Mouse (Mus musculus) neural tube, embryonic 12.5 days (tissue): ENCODE measurements around the gene Madd. TPM values are rescaled to one million over a fixed set of nuclear protein-coding genes. Genes with fewer than 3 reads are reported as not detected.

ENCODE experiments used
- ATAC-seq: fragments of 200-750 bp; cut with Nextera tagmentation; 2 replicates; pipeline ENCODE4 v1.8.0; 2017; ENCODE audit warnings: low read depth, mild to moderate bottlenecking, moderate TSS enrichment, moderate library complexity; ENCODE audit not compliant: low FRiP score
- H3K27ac ChIP-seq: fragments of 300-500 bp; sonication (generic); 2 replicates; pipeline ENCODE4 v1.5.1; 2016
- H3K27me3 ChIP-seq: fragments of 300-500 bp; sonication (generic); replicated peaks from 2 replicates; pipeline ENCODE4 v1.6.1; 2016; ENCODE audit warnings: mild to moderate bottlenecking
- H3K36me3 ChIP-seq: fragments of 300-500 bp; sonication (generic); 2 replicates; pipeline ENCODE4 v1.6.1; 2016; ENCODE audit warnings: mild to moderate bottlenecking
- H3K4me1 ChIP-seq: fragments of 300-500 bp; sonication (generic); 2 replicates; pipeline ENCODE4 v1.6.1; 2016
- H3K4me2 ChIP-seq: fragments of 300-500 bp; sonication (generic); replicated peaks from 2 replicates; pipeline ENCODE4 v1.6.1; 2016; ENCODE audit warnings: mild to moderate bottlenecking
- H3K4me3 ChIP-seq: fragments of 300-500 bp; sonication (generic); 2 replicates; pipeline ENCODE4 v1.5.1; 2016
- H3K9ac ChIP-seq: fragments of 300-500 bp; sonication (generic); 2 replicates; pipeline ENCODE4 v1.6.1; 2016; ENCODE audit warnings: mild to moderate bottlenecking
- H3K9me3 ChIP-seq: fragments of 300-500 bp; sonication (generic); 2 replicates; pipeline ENCODE4 v1.6.1; 2016; ENCODE audit warnings: mild to moderate bottlenecking
- WGBS: fragments of 180-500 bp; shearing (Covaris S2); methylation state at CpG from one replicate; pipeline ENCODE4 v1.1.7; 2016; 5-methylcytosine and 5-hydroxymethylcytosine counted together
- polyA plus RNA-seq: library from polyadenylated mRNA; unstranded; fragments of >200 nt; fragmentation: Nextera tagmentation; extraction: Ambion mirVana; gene quantifications from 2 replicates; pipeline ENCODE4 v1.2.1, GENCODE M21; 2016

Gene Madd
- polyA plus RNA-seq, 1 experiment from 2014 or later, result 42.0 TPM

DNA sequence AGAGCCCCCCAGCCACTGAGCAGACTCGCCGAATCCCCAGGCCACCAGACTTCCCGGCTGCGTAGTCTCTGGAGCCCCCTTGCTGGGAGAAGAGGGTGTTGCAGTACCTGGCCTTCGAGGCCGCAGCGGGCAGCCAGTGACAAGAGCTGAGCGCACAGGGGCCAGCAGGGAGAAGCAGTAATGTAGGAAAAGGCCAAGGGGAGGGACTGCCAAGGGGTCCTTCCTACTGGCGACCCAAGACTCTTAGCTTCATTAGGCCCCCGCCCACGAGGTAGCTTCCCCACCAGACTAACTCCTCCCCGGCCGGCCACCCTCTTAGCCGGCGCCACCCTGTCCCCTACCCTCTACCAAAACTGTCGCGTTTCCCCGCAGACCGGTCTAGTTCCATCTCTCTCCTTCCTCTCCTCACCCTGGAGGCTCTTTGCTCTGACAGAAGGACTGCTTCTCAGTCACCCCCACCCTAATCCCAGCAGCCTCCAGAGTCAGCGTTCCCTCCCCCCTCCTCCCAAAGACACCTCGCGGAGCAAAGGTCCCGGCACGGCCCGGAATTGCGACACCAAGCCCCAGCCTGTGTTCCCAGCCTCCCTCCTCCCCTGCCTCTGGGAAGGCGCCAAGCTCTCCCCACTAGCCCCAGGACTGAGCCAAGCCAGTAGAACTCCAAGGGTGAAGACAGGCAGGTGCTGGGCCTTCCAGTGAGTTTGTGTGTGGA is 11.1 kb upstream of the Madd start:
- no peak overlapping the region for H3K27ac ChIP-seq
- H3K9me3 ChIP-seq, result no peaks in the 10 kb centered on the region
- H3K4me1 ChIP-seq, result peaks cover 12% of the 10 kb centered on the region
- peak overlapping the region; percentile 27 for H3K4me3 ChIP-seq
- no peaks in the 10 kb centered on the region for H3K36me3 ChIP-seq
- H3K27me3 ChIP-seq, result no peaks in the 10 kb centered on the region
- peak overlapping the region; percentile 55 for H3K9ac ChIP-seq
- peak; percentile 88 for ATAC-seq
- H3K4me2 ChIP-seq, result peak overlapping the region; percentile 68
- 2% methylated on average over 27 of the region's 27 CpGs for WGBS

DNA sequence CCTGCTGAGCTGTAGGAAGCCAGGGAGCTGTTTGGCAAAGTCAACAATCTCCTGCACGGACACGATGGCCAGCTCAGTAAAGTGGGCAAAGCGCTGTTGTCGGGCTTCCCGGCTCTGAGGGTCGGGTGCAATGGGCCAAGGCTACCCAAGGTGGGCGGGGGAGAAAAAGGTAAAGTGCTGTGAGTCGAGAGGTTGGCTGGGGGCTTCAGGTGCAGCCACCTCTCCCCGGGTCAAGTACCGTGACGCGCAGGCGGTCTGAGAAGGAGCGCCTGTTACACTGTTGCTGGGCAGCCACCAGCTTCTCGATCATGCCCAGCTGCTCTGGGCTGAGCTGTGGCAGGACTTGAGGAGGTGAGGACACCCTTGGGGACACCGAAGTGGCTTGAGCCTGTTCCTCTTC is 6.9 kb upstream of the Madd start:
- Histone ChIP-seq H3K9me3 (no peaks in the 10 kb centered on the region), H3K4me1 (peaks cover 12% of the 10 kb centered on the region), H3K27ac (no peak overlapping the region), H3K27me3 (no peaks in the 10 kb centered on the region), H3K9ac (no peak overlapping the region), H3K4me3 (no peak overlapping the region), H3K36me3 (no peaks in the 10 kb centered on the region), H3K4me2 (no peak overlapping the region)
- no peak for ATAC-seq
- 90% methylated on average over 16 of the region's 16 CpGs for WGBS

DNA sequence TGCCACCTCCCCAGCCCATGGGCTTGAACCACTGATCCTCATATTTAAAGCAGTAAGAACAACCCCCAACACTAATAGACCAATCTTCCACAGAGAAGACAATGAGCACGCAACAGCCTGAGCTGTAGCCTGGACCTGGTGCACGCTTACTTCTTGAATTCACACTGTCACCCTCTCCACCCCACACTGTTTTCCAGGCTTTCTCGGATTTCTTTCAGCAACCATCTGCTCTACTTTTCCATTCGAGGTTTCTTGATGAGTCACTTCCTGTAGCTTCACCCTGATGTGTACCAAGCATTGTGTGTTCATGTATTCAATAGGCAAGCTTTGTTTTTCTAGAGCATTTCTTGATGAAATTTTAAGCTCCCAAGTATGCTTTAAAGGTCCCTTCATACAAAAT is 3.8 kb upstream of the Madd start:
- Histone ChIP-seq H3K36me3 (no peaks in the 10 kb centered on the region), H3K9ac (no peak overlapping the region), H3K4me3 (no peak overlapping the region), H3K9me3 (no peaks in the 10 kb centered on the region), H3K4me1 (peaks cover 9% of the 10 kb centered on the region), H3K4me2 (no peak overlapping the region), H3K27ac (no peak overlapping the region), H3K27me3 (no peaks in the 10 kb centered on the region)
- no peak for ATAC-seq
- 74% methylated on average over 4 of the region's 4 CpGs for WGBS

DNA sequence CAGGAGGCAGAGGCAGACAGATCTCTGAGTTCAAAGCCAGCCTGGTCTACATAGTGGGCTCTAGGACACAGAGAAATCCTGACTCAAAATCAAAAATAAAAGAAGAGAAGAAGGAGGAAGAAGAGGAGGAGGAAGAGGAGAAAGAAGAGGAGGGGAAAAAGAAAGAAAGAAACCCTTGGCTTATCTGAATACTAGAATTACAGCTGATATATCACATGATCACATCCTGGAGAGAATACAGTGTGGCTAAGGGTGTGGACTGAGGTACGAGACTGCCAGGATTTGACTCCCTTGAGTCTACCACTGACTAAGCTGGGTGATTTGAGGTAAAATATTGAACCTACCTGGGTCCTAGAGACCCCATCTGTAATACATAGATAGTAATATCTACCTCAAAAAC is 2.6 kb upstream of the Madd start:
- Histone ChIP-seq H3K36me3 (no peaks in the 10 kb centered on the region), H3K4me1 (peaks cover 18% of the 10 kb centered on the region), H3K9me3 (no peaks in the 10 kb centered on the region), H3K27me3 (no peaks in the 10 kb centered on the region), H3K27ac (no peak overlapping the region), H3K4me3 (no peak overlapping the region), H3K4me2 (no peak overlapping the region), H3K9ac (no peak overlapping the region)
- 82% methylated on average over 1 of the region's 1 CpGs for WGBS
- ATAC-seq, result no peak

GRCm38 (mm10) chr2:91183148-91183513 is 506 bp downstream of the Madd start:
- Histone ChIP-seq H3K27me3 (no peaks in the 10 kb centered on the region), H3K4me1 (peaks cover 22% of the 10 kb centered on the region), H3K4me3 (peak overlapping the region; percentile 94), H3K9me3 (no peaks in the 10 kb centered on the region), H3K4me2 (peak overlapping the region; percentile 80), H3K9ac (peak overlapping the region; percentile 84), H3K36me3 (peaks cover 2% of the 10 kb centered on the region), H3K27ac (peak overlapping the region; percentile 72; the same call in 1 of the 2 replicates)
- peak; percentile 98 for ATAC-seq
- WGBS, result under 1% methylated on average over 9 of the region's 9 CpGs

GRCm38 (mm10) chr2:91182405-91183147 is 1.1 kb downstream of the Madd start:
- 1% methylated on average over 79 of the region's 81 CpGs for WGBS
- H3K27ac ChIP-seq, result peak overlapping the region; percentile 72
- peaks cover 8% of the 10 kb centered on the region for H3K36me3 ChIP-seq
- H3K4me1 ChIP-seq, result peaks cover 22% of the 10 kb centered on the region
- no peaks in the 10 kb centered on the region for H3K9me3 ChIP-seq
- H3K4me3 ChIP-seq, result peak overlapping the region; percentile 94
- peak overlapping the region; percentile 84 for H3K9ac ChIP-seq
- peak overlapping the region; percentile 80 for H3K4me2 ChIP-seq
- peak; percentile 96 for ATAC-seq
- H3K27me3 ChIP-seq, result no peaks in the 10 kb centered on the region

DNA sequence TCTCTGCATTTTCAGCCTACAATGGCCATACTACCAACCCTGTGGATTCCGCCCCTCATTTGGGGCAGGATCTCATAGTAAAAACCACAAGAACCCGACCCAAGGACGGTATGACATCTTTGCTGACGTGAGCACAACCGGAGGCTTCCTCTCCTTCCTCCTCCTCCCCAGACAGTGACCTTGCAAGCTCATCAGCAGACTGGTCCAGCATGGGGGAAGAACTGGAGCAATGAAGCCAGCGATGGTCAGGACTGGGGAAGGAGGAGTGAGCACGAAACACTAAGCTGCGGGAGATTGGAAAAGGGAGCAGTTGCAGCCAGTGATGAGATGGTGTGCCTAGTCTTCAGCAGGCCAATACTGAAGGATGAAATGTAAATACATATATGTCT is 1.6 kb downstream of the Madd start:
- 12% methylated on average over 8 of the region's 8 CpGs for WGBS

DNA sequence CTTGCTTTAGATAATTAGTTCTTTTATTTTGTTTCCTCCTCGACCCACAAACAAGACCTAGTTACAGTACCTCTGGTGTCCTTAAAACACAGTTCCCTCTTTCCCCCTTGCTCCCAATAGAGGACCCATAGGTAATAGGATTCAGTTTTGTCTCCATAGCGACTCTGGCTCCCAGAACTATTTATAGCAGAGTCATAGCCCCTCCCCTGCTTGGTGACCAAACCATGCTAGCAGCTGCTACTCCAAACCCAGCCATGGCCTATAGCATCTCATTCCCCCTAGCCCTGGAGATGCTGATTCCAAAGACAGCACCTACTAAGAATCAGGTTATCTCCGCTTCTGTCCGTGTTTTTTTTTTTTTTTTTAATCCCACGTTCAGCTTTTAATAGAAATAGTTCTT is 2.9 kb downstream of the Madd start:
- Histone ChIP-seq H3K27me3 (no peaks in the 10 kb centered on the region), H3K27ac (no peak overlapping the region), H3K4me2 (peak overlapping the region; percentile 80; the same call in 1 of the 2 replicates), H3K9ac (no peak overlapping the region), H3K9me3 (no peaks in the 10 kb centered on the region), H3K4me1 (peaks cover 22% of the 10 kb centered on the region), H3K36me3 (peaks cover 21% of the 10 kb centered on the region), H3K4me3 (no peak overlapping the region)
- ATAC-seq, result no peak
- 72% methylated on average over 5 of the region's 5 CpGs for WGBS

More for the DNA sequence above, 1.6 kb downstream of the Madd start:
- H3K27ac ChIP-seq, result 0 out of 2 replicates have a peak overlapping the region, but pooled peaks have one; percentile 1
- peak overlapping the region; percentile 84 for H3K9ac ChIP-seq
- ATAC-seq, result no peak
- no peaks in the 10 kb centered on the region for H3K9me3 ChIP-seq
- H3K27me3 ChIP-seq, result no peaks in the 10 kb centered on the region
- peaks cover 10% of the 10 kb centered on the region for H3K36me3 ChIP-seq
- peak overlapping the region; percentile 80 for H3K4me2 ChIP-seq
- H3K4me3 ChIP-seq, result peak overlapping the region; percentile 94
- peaks cover 22% of the 10 kb centered on the region for H3K4me1 ChIP-seq

DNA sequence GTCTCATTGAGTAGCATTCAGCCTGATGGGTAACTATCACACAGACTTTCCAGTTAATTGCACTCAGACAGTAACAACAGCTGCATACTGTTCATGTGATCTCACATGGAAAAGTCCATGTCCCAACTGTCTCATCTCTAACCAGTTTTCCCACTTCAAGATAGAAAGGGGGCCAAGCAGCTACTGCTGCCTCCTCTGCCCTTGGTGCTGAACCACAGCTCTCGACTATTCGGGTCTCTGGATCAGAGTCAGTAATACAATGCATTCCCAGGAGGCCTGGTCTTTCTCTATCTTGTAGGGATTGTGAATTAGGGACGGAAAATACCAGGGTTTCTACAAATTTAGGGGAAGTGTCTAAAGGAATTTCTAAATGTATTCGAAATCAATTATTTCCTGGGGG is 3.8 kb downstream of the Madd start:
- no peak overlapping the region for H3K4me2 ChIP-seq
- peaks cover 29% of the 10 kb centered on the region for H3K36me3 ChIP-seq
- no peak for ATAC-seq
- H3K4me3 ChIP-seq, result no peak overlapping the region
- peaks cover 22% of the 10 kb centered on the region for H3K4me1 ChIP-seq
- H3K9ac ChIP-seq, result peak overlapping the region; percentile 26; the same call in 1 of the 2 replicates
- no peaks in the 10 kb centered on the region for H3K27me3 ChIP-seq
- no peaks in the 10 kb centered on the region for H3K9me3 ChIP-seq
- H3K27ac ChIP-seq, result no peak overlapping the region
- WGBS, result 43% methylated on average over 4 of the region's 4 CpGs

- H3K4me3 ChIP-seq, result no peak overlapping the region
- H3K4me2 ChIP-seq, result no peak overlapping the region
- H3K4me1 ChIP-seq, result peaks cover 4% of the 10 kb centered on the region; the same call in 1 of the 2 replicates
- no peak for ATAC-seq
- WGBS, result 84% methylated on average over 6 of the region's 6 CpGs
- H3K27me3 ChIP-seq, result no peaks in the 10 kb centered on the region
- peaks cover 58% of the 10 kb centered on the region for H3K36me3 ChIP-seq
- H3K9me3 ChIP-seq, result no peaks in the 10 kb centered on the region
- no peak overlapping the region for H3K9ac ChIP-seq
- no peak overlapping the region for H3K27ac ChIP-seq
Observed at GRCm38 (mm10) chr2:91176234-91176633, 7.4 kb downstream of the Madd start.

DNA sequence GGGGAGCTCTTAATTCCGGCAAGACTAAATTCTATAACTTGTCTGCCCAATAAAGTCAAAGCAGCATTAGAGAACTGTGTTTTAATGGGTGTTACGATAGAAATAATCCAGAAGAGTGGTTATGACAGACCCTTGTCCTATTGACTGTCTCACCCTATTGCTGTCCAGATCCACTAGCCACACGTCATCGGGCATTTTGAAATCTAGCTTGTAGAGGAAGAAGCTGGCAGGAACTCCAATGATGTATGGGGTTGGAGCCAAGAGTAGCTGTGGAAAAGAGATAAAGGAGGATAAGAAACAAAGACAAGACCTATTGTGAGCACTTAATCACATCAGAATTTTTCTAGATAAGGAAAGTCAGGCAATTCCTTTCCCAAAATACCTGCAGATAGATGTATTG is 8.1 kb downstream of the Madd start:
- no peaks in the 10 kb centered on the region for H3K27me3 ChIP-seq
- WGBS, result 94% methylated on average over 4 of the region's 4 CpGs
- H3K27ac ChIP-seq, result no peak overlapping the region
- H3K4me1 ChIP-seq, result no peaks in the 10 kb centered on the region
- no peaks in the 10 kb centered on the region for H3K9me3 ChIP-seq
- H3K36me3 ChIP-seq, result peaks cover 61% of the 10 kb centered on the region
- no peak for ATAC-seq
- H3K4me3 ChIP-seq, result no peak overlapping the region
- H3K9ac ChIP-seq, result no peak overlapping the region
- H3K4me2 ChIP-seq, result no peak overlapping the region

GRCm38 (mm10) chr2:91169587-91170322 is 13.9 kb downstream of the Madd start:
- Histone ChIP-seq H3K4me1 (no peaks in the 10 kb centered on the region), H3K27me3 (no peaks in the 10 kb centered on the region), H3K4me3 (no peak overlapping the region), H3K9ac (no peak overlapping the region), H3K36me3 (peaks cover 76% of the 10 kb centered on the region), H3K4me2 (no peak overlapping the region), H3K27ac (no peak overlapping the region), H3K9me3 (no peaks in the 10 kb centered on the region)
- no peak for ATAC-seq
- 90% methylated on average over 25 of the region's 25 CpGs for WGBS
